Mouse (Mus musculus): Measurements from ENCODE around the gene Myh11.
A peak's percentile ranks its signal among the peaks of the same experiment; 100 is the strongest.
"Not testable (repeated sequence)": the region's sequence is repeated elsewhere in the genome, so short reads cannot be mapped to it uniquely, and the experiment has no call there.

The Myh11 gene

GRCm38 (mm10) chr16:14166490-14166889 lies 124.7 kb downstream of the Myh11 start:
- no peak for DNase-seq (ENCODE audit: low read depth, low spot score)

GRCm38 (mm10) chr16:14163731-14164130 lies 127.4 kb downstream of the Myh11 start:
- no peak for DNase-seq (ENCODE audit: low read depth, low spot score)

DNA sequence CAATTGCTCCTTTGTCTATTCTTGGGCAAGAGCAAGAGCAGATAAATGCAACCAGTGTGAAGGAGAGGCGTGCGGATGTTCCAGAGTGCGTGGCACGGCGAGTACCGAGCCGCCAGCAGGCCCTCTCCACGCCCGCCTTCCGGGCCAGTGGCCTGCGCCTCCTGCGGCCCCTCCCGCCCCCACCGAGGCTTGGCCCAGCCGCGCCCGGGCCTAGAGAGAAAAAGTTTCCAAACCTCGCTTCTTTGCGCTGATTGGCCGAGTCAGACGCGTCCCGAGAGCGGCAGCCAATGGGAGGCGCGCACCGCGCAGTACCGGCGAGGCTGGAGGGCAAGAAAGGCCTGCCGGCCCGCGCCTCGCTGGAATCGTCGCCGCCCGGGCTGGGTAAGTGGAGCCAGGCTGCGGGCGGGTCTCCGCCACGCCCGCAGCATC lies 128.2 kb downstream of the Myh11 start, which contains the start of the genes Nde1 and Marf1:
Nde1 (plus strand) TSS at position 288 of the 429 bp plus-strand sequence.
Marf1 (minus strand) TSS at position 364 of the 429 bp plus-strand sequence.
- DNase-seq (ENCODE audit: low read depth, low spot score): peak; percentile 53

DNA sequence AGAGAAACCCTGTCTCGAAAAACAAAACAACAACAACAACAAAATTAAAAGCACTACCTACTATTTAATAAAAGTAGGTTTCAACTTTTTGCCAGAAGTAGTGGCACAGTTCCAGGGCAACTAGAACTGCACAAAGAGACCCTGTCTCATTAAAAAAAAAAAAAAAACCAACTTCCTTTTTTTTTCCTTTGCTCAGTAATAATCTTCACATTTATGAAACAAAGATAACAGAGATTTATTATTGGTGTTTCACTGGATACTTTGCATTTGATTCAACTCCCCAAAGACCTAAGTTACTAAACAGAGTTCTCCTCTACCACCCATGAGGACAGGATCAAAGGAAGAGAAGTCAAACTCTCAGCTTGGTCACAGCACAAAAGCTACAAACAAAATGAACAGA lies 130.2 kb downstream of the Myh11 start:
- no peak for DNase-seq (ENCODE audit: low read depth, low spot score)

DNA sequence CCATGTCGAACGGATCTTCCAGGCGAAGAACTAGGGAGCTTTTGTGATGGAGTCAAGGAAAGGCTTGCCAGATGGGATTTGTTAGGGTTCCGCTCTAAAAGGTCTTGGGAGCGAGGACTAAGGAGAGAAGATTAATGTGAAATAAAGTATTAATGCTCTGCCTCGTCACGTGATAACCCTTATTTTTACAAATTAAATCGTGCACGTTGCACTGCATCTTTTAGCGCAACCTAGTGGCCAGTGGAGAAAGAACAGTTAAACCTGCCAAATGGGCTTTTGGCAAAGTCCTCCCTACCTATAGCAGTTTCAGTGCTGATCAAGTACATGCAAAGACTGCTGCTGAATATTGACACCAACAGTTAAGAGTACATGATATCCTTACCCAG lies 131.4 kb downstream of the Myh11 start:
- DNase-seq (ENCODE audit: low read depth, low spot score): peak; percentile 57

- peak; percentile 99 for DNase-seq (ENCODE audit: low read depth, low spot score)
These were observed 132.0 kb downstream of the Myh11 start for GRCm38 (mm10) chr16:14158936-14159745.

DNA sequence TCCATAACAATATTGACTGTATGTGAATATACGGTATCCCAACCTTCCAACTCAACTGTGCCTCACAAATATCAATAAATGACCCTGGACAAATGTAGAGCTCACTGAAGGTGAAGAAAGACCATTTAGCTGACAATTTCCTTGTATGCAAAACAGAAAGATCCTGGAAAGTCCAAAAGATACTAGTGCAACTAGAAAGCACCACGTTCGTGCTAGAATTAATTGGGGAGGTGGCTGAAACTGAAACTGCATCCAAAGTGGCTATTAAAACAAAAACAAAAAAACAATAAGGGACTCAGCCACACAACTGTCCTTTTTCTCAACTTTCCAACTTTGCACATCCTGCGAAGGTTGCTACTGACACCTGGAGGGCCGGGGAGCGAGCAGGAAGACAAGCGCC lies 132.6 kb downstream of the Myh11 start:
- DNase-seq (ENCODE audit: low read depth, low spot score): no peak

- DNase-seq (ENCODE audit: low read depth, low spot score): no peak
These were observed 134.9 kb downstream of the Myh11 start for GRCm38 (mm10) chr16:14156312-14156711.

GRCm38 (mm10) chr16:14155638-14156037 lies 135.5 kb downstream of the Myh11 start:
- not testable (repeated sequence) for DNase-seq (ENCODE audit: low read depth, low spot score)

DNA sequence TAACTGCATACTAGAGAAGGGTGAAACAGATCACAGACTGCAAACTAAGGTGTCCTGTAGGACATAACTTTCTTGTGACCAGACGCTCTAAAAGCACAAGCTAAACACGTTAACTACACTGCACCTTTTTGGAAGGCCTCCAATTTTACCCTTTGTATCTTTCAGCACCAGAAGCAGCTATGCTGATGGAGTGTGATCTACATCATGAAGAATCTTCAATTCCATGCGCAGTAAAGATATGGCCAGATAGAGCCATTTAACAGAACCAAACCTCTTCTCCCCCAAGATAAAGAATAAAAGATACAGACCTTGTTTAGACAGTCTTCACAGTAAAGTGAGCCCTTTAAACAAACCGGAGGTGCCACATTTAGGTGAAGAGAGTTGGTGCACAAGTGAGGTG lies 139.5 kb downstream of the Myh11 start:
- DNase-seq (ENCODE audit: low read depth, low spot score): no peak

DNA sequence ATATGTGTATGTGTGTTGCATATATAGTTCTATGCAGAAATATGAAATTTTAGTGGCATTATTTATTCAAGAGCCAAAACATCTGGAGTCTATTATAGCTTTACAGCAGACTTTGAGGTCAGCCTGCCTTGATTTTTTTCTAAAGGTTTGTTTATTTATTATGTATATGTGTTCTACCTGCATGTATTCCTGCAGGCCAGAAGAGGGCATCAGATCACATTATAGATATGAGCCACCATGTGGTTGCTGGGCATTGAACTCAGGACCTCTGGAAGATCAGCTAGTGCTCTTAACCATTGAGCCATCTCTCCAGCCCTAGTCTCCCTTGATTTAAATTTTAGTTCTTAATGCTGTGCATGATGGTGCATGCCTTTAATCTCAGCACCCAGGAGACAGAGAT lies 143.5 kb downstream of the Myh11 start:
- DNase-seq (ENCODE audit: low read depth, low spot score): no peak

Measured in retina, postnatal 7 days (tissue).